Mouse (Mus musculus) G1E (cell line): ENCODE data around the gene Tgfbr3.

Experiments used
- CTCF ChIP-seq: IDR thresholded peaks from 2 replicates; pipeline ENCODE4 v1.5.1; 2012; ENCODE audit warnings: low read depth, low read length, inconsistent platforms, mixed read lengths
- GATA1 ChIP-seq: IDR thresholded peaks from 2 replicates; pipeline ENCODE4 v1.6.1; 2012; ENCODE audit warnings: borderline replicate concordance, low read length, inconsistent platforms, mixed read lengths
- POLR2AphosphoS5 ChIP-seq: IDR thresholded peaks from 2 replicates; pipeline ENCODE4 v1.6.1; 2012; ENCODE audit warnings: low read depth, low read length, inconsistent platforms; ENCODE audit not compliant: insufficient replicate concordance
- TAL1 ChIP-seq: conservative IDR thresholded peaks from 2 replicates; pipeline ENCODE4 v1.6.1; 2012; ENCODE audit warnings: low read depth, low read length, inconsistent platforms, mixed read lengths

DNA sequence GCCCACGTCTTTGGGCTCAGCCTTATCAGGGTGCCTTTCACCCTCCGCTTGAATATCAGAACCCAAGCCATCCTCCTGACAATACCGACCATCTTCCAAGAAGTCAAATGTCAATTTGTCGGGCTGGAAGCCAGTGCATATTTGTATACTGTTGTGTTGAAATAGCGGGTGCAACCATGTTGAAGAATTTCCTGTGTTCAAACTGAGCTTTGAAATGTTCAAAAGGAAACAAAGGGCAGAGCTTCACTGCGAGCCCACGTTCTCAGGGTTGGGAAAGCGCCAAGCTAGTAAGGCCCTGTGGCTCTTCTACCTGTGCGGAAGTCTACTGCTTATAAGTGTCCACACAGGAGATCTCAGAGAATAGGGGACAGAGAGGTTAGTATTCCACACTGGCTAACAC is 66.4 kb downstream of the Tgfbr3 start:
- TF ChIP-seq CTCF (no peak), POLR2AphosphoS5 (no peak), GATA1 (no peak), TAL1 (no peak)
